Mouse (Mus musculus) embryo, embryonic 11.5 days (tissue): Measurements from ENCODE around the gene Nr5a2.

Experiments
- DNase-seq: peaks from one replicate; pipeline ENCODE4 v3.0.0-alpha.2; 2012; ENCODE audit warnings: low read depth, low spot score

The Nr5a2 gene

DNA sequence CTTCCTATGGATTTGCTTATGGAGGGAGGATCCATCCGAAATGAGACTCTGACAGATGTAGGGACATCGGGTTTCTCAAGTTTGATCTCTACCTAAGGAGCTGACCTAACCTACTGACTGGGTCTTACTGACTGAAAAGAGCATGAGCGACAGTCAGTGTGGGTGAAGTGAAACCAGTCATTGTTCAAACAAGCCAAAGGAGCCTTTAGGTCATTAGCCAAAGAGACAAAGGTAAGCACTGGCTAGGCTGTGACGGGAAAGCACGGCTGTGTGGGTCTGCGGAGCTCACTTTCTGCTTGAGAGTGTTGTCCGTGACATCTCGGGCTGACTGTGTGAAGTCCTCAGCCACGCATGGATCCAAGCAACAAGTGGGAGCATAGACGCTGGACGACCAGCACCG is 50.1 kb downstream of the Nr5a2 start:
- no peak for DNase-seq

DNA sequence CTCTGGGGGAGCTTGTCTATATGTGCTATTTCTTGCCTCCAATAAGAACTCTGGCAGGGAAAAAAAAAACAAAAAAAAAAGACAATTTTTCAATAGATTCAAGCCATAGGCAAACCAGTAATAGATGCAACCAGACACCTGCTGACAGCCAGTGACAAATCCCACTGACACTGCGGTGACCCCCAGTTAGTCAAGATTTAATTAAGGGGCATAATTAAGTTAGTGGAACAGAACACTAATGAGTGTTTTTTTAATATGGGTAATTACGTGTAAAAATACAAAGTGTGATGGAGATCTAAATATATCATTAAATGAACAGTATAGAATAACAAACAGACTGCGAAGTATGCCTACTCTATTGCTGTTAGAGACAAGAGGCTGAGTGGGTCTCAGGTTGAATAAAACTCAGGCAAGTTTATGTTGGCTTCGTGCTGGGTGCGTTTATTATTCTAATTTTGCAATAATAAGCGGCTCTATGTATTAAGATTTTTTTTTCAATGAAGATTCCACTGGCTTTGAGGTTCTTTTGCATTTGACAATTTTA is 50.7 kb downstream of the Nr5a2 start:
- no peak for DNase-seq

DNA sequence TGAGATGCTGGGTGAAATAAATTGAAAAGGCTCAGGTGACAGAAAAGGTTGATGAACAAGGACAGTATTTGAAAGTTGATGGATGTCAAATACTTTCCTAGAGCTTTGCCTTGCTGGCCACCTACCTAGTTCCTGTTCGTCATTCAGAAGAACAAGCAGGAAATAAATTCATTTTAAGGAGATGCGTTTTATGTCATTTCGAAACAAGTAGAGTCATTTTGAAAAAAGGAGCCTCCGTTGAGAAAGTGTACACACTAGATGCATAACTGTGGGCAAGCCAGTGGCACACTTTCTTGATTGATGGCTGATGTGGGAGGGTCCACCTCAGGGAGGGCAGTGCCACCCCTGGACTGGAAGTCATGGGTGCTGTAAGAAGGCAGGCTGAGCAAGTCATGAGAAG is 62.1 kb downstream of the Nr5a2 start:
- DNase-seq = no peak

DNA sequence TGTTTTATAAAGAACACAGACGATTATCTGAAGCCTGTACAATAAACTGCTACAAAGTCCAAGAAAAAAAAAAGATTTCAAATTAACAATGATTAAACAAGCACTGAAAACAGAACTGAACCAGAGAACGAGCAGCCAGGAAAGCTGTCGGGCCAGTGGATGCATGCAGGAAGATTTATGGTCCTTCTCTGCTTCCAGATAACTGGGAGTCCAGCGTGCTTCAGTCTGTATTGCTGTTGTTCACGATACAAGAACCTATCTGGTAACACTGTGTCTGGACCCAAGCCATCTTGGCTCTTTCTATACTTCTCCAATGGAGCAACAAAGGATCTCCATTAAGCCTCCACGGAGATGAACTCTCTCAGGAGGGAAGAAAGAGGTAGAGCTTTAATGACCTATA is 63.9 kb downstream of the Nr5a2 start:
- no peak for DNase-seq

DNA sequence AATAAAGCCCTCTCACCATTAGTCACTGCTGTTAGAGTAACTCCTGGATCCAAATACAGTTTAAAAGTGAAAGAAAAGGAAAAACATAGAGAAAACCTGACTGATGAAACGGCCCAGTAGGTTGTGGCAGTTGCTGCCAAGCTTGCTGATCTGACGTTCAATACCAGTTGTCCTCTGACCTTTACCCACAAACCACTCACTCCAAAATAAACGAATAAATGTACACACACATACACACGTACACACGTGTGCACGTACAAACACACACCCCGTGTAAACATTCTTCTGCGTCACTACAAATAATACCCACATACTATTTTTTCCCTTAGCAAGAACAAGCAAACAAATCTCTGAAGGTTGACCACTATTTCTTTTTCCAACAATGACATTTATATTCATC is 64.4 kb downstream of the Nr5a2 start:
- no peak for DNase-seq

DNA sequence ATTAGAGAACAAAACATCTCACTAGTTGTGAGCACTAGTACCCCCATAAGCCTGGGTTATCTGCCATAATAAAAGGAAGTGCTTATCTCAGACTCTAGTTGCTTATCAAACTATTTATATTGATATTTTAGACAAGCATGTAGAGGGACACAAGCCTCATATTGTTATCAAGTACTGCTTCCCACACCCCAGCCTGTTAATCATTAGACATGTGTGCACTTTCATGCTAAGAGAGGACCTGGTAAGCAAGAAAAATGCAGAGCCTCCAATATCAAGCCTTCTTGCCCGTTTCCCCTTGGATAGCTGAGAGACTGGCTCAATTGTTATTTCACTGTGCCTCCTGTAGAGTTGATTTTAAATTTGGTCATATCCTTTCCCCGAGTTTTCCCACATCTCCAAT is 65.5 kb downstream of the Nr5a2 start:
- no peak for DNase-seq

DNA sequence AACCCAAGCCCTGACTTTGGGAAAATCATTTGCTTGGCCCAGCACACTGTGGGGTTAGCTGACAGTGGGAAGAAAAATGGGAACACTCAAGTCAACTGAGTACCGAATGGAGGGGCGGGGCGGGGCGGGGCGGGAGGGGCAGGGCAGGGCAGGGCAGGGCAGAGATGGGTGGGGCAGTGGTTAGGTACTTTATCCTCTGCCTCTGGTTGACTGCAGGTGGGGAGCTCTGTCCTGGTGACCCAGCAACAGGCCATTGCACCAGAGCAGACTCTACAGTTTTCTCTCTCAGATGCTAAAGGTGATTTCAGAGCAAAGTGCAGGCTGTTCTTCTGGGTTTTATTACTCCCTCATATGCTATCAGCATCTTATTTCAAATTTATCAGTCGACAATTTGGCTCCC is 67.1 kb downstream of the Nr5a2 start:
- DNase-seq = no peak

DNA sequence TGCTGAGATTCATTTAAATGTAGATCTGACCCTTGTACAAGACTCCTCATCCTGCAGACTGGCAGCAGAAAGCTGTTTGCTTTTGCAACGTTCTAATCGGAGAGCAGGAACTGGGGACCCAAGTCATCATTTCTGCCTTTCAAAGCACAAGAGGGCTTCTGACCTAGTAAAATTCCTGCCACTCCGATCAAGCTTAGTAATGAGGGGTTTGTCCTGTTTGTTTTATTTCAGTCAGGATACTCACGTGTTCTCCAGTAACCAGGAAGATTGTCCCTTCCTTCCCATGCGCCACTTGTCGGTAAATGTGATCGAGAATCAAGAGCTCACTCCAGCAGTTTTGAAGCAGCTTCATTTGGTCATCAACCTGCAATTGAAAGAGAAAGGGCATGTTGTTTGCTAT is 69.8 kb downstream of the Nr5a2 start:
- no peak for DNase-seq

DNA sequence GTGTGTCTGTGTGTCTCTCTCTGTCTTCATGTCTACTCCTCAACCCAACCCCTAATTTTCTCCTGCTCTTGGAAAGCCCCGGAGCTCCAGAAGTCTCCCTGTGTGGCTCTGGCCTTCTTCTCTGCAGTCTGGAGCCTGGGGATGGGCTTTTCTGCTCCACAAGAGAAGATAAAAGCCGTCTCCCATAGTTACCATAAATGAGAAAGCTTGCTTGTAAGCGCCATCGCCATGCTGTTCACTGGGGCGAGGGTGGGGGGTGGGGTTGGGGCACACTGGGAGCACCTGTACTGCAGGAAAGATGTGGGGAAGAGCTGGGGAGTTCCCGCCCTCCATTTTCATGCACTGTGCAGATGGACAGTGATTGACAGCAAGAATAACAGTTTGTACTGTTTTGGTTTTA is 71.5 kb downstream of the Nr5a2 start:
- DNase-seq = no peak

DNA sequence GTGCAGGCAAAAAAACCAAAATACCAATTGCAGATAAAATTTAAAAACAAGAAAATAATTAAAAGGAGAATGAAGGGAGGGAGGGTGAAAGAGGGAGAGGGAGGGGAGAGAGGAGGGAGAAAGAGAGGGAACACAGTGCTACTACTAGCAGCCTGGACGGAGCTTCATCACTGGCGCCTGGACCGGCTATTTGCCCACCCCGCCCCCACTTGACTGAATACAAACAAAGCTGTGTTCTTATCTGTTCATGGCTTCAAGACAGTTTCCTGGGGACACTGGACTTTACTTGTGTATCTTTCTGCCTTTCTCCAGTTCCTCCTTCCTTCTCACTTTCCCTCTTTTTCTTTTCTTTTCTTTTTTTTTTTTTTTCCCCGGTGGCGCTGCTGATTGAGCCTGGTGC is 73.6 kb downstream of the Nr5a2 start:
- DNase-seq = no peak

DNA sequence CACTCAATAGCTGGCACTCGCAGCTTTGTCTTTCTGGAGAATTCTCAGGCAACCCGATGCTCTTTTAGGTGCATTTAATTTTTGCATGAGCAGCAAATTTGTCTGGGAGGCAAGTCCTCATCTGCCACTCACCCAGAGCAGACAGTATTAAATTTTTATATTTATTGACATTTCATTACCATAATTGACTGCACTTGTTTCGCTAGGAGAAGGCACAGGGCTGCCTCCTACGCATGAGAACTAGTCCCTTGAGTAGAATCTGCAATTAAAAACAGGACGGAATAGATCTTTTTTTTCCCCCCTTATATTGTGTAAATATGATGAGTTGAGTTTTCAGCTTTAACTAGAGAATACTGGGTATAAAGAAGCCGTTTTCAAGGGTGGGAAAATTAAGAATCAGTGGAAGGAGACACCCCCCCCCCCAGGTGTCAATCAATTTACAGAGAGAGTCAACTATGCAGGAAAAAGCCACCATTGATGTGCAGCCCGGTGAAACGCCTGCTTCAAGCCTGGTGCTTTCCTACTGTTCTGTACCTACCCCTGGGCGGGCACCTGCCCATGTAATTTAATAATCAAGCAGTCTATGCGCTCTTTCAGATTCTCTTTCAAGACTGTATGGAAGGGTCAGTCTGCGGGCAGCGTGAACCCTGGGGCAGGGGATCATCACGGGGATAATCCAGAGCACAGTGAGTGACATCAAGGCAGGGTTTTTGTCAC is 76.6 kb downstream of the Nr5a2 start:
- no peak for DNase-seq

DNA sequence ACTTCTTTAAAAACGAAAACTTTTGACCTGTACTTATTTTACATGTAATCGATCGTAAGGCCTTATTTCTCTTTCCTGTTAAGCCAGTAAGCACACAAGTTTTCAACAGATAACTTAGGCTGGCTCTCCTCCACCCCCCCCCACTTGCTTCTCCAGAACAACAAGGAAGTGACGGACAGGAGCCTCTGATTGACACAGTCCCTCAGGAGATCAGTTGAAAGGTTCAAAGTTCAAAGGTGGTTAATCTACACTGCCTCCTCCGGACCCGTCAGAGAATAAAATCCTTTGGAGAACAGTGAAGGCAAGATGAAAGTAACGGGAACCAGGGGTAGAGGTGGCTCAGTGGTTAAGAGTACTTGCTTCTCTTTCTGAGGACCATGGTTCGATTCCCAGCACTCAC is 80.0 kb downstream of the Nr5a2 start:
- no peak for DNase-seq

DNA sequence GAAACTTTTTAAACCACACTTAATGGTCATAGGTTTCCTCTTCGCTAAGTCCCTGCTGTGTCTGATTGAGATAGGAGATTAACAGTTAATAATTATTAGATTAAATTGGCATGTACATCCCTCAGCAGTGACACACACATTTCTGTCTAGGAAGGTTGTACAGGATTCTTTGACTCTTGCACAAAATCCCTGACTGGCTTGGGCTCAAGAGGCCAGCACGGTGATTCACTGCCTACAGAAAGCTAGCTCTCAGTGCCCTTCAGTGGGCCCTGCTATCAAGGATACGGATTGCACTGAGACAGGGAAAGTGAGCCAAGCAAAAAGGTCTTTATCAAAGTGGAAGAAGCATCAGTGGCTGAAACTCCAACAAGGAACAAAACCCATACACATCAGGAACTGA is 85.2 kb downstream of the Nr5a2 start:
- DNase-seq = no peak

DNA sequence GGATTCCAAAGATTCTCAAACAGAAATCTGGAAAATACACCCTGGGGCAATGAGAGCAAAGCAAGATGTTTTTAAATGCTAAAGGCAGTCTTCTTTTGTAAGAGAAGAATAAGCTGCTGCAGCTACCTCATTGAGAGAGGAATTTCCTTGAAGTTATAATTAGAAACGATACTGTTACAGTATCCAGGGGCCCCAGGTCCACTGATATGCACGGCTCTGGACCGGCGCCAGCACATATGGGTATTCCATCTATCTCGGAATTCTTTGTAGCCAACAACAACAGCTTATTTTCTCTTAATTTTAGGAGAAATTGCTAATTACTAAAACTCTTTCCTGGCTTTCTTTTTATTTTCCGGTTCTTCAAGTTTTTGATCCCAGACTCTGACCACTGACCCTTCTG is 91.3 kb downstream of the Nr5a2 start:
- DNase-seq = no peak

DNA sequence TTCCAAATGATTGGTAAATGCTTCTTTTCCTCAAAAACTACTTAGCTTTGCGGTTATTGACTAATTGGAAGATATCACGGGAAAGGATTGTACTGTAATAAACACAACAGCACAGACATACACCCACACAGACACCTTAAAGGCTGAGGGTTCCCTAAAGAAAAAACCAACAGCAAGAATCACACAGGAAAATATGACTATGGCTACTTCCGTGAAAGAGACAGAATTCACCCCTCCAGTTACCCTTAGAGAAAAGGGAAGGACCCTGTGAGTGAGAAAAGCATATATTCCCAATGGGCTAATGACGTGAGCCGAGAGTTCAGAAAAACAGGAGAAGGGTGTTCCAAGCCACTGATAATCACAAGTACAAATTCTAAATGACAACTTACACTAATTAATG is 92.0 kb downstream of the Nr5a2 start:
- no peak for DNase-seq

DNA sequence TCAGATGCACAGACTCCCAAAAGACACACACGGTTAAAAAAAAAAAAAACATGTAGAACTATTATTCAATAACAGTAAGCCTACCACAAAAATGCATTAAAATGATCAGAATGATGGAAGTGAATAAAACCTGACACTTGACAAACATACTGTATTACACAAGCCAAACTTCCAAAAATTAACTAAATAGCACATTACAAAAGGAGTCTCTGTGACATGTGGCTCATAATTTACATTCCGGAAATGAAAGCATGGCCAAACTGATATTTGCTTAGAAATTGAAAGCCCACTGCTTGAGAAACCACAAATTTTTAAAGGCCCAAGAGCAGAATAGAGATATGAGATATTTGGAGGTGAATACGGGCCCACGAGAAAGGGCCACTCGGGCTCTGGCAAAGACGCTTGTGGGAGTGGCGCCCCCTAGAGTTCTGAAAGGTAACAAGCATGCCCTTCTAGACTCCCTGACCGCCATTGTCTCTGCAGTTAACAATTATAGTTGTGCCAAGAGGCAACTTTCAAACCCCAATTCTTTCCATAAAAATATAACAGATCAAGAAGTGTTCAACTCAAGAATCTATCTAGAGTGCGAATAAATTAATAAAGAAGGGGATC is 93.7 kb downstream of the Nr5a2 start:
- DNase-seq = no peak

DNA sequence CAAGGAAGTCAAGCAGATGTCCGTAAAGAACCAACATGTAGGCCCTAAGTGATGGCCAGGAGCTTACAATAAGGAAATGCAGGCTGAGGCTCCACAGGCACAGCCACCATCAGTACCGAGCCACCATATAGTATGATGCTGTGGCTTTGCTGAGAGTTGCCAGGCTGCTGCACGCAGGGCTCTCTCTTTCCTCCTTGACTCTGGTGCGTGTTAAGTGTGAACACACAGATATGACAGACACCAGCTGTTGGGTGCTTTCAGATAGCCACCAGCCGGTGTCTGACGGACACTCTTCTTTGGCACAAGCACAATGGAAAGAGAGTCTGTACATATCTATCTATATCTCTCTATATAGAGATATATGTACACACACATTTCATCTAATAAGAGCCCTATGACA is 97.0 kb downstream of the Nr5a2 start:
- no peak for DNase-seq

DNA sequence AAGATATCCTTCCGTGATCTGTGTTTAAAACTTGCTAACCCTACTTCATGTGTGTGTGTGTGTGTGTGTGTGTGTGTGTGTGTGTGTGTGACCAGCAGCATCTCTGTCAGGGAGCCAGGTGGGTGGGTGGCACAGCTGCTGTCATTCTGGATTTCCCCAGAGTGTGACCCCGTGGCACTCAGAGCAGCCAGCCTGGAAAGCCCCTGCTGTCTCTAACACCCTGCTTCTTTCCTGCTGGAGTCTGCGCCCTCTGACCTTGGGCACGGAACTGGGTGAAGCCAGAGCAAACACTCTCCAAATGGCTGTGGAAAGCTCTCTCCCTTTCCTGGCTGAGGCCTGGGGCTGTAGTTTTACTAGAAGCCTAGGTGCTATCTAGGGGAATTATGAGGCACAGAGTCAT is 100.8 kb downstream of the Nr5a2 start:
- DNase-seq = no peak

DNA sequence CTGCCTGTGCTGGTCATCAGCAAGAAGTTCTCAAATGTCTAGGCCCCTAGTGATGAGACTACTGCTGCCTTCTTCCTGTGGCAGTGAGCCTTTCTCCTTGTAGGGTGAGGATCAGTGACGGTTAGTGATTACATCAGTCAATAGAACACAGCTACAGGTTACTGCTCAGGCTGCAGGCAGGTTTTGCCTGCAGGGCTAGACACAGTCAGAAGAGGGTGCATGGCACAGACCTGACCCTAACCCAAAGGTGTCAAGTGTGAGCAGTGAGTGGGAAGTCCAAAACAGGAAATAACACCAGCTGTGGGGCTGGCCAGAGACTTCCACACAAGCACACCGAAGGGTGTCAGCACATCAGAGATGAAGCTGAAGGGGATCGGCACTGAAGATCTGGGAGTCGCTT is 101.5 kb downstream of the Nr5a2 start:
- DNase-seq = no peak

DNA sequence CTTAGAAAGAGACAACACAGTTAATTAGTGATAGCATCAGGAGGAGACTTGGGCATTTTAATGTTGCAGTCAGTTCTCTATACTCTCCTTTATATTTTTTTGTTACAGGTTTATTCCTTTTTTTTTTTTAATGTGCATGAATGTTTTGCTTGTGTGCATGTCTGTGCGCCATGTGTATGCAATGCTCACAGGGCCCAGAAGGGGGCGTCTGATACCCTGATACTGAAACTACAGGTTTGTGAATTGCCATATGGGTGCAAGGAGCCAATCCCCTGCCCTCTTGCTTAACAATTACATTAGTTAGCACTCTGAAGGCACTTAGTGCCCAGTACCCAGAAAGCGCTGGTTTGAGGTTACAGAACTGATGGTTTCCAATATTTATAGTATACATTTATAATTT is 104.1 kb downstream of the Nr5a2 start:
- DNase-seq = no peak

DNA sequence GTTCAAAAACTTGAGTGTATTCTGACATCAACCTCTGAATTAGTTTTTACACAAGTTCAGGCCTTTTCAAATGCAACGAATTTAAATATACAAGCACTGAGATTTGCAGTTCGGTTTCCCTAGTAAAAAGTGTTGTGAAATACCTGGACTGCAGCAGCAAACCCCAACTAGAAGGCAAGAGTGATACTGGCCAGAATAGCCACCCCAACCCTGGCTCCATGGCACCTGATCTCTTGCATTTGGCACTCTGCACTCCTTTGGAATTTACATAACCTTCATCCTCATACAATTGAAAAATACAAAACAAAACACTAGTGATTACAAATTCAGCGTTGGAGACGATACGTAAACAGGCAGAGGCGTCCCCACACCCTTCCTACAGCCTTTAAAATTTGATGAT is 111.5 kb downstream of the Nr5a2 start:
- no peak for DNase-seq

DNA sequence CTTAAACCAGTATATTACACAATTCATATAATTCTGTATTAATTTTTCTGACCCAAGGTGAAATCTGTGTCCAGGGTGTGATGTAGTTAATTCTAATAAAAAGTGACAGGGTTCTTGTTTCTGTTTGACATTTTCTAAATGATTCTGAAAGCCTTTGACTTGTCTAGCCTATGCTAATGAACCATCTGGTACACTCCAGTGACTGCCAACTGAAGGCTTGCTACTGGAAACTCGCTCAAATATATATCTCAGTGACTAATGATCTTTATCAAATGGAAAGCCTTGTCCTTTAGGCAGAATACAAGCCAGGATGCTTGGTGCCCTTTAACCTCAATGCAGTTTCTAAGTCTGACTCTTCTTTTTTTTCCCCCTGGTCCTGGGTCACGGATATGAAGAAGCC is 114.2 kb downstream of the Nr5a2 start:
- DNase-seq = no peak

DNA sequence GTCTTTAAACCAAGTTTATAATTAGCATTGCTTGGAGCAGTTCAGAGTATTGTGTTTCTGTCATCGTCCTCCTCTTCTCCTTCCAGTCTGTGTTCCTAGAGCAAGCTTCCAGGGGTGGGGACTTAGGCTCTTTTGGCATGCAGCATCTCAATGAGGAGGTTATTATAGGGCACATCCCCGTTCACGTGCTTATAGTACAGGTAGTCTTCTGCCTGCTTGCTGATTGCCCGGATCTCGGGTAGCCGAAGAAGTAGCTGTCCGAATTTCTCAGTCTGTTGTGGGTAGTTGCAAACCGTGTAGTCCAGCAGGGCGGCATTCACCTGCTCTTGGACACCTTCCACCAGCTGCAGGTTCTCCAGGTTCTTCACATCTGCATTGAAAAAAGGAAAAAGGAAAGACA is 114.9 kb downstream of the Nr5a2 start:
- no peak for DNase-seq

DNA sequence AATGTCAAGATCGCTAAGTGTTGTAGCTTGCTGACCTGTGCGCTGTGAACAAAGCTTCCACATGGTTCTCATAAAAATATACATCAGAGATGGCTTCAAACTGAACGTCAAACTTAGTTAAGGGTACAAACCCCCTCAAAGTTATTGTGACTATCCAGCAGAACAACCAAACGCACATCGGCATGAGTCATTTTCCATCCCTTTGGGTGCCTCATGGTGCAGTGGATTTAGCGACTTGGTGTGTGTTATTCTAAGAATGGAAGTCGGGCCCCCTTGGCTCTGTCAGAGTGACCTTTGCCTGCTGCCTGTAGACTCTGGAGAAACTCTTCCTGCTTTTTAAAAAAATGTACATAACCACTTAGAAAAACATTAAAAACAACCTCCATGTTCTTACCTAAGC is 119.7 kb downstream of the Nr5a2 start:
- no peak for DNase-seq
